Mouse (Mus musculus): ENCODE measurements around the gene Klf2. TPM values are rescaled to one million over a fixed set of nuclear protein-coding genes. Genes with fewer than 3 reads are reported as not detected.

Klf2 gene
- polyA plus RNA-seq, 1 experiment from 2014 or later: 22.1 TPM

GRCm38 (mm10) chr8:72281634-72282033 is 37.2 kb upstream of the Klf2 start:
- Histone ChIP-seq H3K4me1 (ENCODE audit: control insufficient read depth, insufficient read depth, low read length) (no peaks in the 10 kb centered on the region), H3K4me2 (ENCODE audit: low read depth, low read length) (no peak overlapping the region), H3K27me3 (replicated peaks; ENCODE audit: control insufficient read depth, insufficient read depth, low read length) (no peaks in the 10 kb centered on the region), H3K4me3 (ENCODE audit: low read depth, low read length) (no peak overlapping the region), H3K27ac (replicated peaks; ENCODE audit: low read depth, low read length) (no peak overlapping the region), H3K9ac (ENCODE audit: low read depth, low read length) (no peak overlapping the region), H3K36me3 (ENCODE audit: control insufficient read depth, insufficient read depth, low read length) (no peaks in the 10 kb centered on the region), H3K9me3 (ENCODE audit: control insufficient read depth, low read length) (no peaks in the 10 kb centered on the region)
- no peak for ATAC-seq (ENCODE audit: low read depth)
- peak; percentile 60 for DNase-seq (ENCODE audit: low spot score)
- WGBS: 25% methylated on average over 3 of the region's 3 CpGs

GRCm38 (mm10) chr8:72285285-72285684 is 33.5 kb upstream of the Klf2 start:
- Histone ChIP-seq H3K9ac (ENCODE audit: low read depth, low read length) (no peak overlapping the region), H3K27me3 (replicated peaks; ENCODE audit: control insufficient read depth, insufficient read depth, low read length) (no peaks in the 10 kb centered on the region), H3K36me3 (ENCODE audit: control insufficient read depth, insufficient read depth, low read length) (no peaks in the 10 kb centered on the region), H3K9me3 (ENCODE audit: control insufficient read depth, low read length) (no peaks in the 10 kb centered on the region), H3K4me3 (ENCODE audit: low read depth, low read length) (no peak overlapping the region), H3K4me2 (ENCODE audit: low read depth, low read length) (no peak overlapping the region), H3K27ac (replicated peaks; ENCODE audit: low read depth, low read length) (no peak overlapping the region), H3K4me1 (ENCODE audit: control insufficient read depth, insufficient read depth, low read length) (no peaks in the 10 kb centered on the region)
- 60% methylated on average over 4 of the region's 4 CpGs for WGBS
- ATAC-seq (ENCODE audit: low read depth): no peak
- no peak for DNase-seq (ENCODE audit: low spot score)

GRCm38 (mm10) chr8:72289051-72289450 is 29.8 kb upstream of the Klf2 start:
- DNase-seq (ENCODE audit: low spot score): peak; percentile 34
- Histone ChIP-seq H3K4me2 (ENCODE audit: low read depth, low read length) (no peak overlapping the region), H3K36me3 (ENCODE audit: control insufficient read depth, insufficient read depth, low read length) (no peaks in the 10 kb centered on the region), H3K27me3 (replicated peaks; ENCODE audit: control insufficient read depth, insufficient read depth, low read length) (no peaks in the 10 kb centered on the region), H3K4me1 (ENCODE audit: control insufficient read depth, insufficient read depth, low read length) (no peaks in the 10 kb centered on the region), H3K27ac (replicated peaks; ENCODE audit: low read depth, low read length) (no peak overlapping the region), H3K4me3 (ENCODE audit: low read depth, low read length) (no peak overlapping the region), H3K9me3 (ENCODE audit: control insufficient read depth, low read length) (no peaks in the 10 kb centered on the region), H3K9ac (ENCODE audit: low read depth, low read length) (no peak overlapping the region)
- ATAC-seq (ENCODE audit: low read depth): 0 out of 2 replicates have a peak, but pooled peaks have one; percentile 30

- Histone ChIP-seq H3K9ac (ENCODE audit: low read depth, low read length) (no peak overlapping the region), H3K4me1 (ENCODE audit: control insufficient read depth, insufficient read depth, low read length) (peaks cover 6% of the 10 kb centered on the region; the same call in 1 of the 2 replicates), H3K36me3 (ENCODE audit: control insufficient read depth, insufficient read depth, low read length) (no peaks in the 10 kb centered on the region), H3K4me3 (ENCODE audit: low read depth, low read length) (no peak overlapping the region), H3K4me2 (ENCODE audit: low read depth, low read length) (no peak overlapping the region), H3K9me3 (ENCODE audit: control insufficient read depth, low read length) (no peaks in the 10 kb centered on the region), H3K27ac (replicated peaks; ENCODE audit: low read depth, low read length) (no peak overlapping the region), H3K27me3 (replicated peaks; ENCODE audit: control insufficient read depth, insufficient read depth, low read length) (no peaks in the 10 kb centered on the region)
- DNase-seq (ENCODE audit: low spot score): peak; percentile 20
- WGBS: 63% methylated on average over 2 of the region's 2 CpGs
- ATAC-seq (ENCODE audit: low read depth): no peak
Measured at GRCm38 (mm10) chr8:72291104-72291503, 27.7 kb upstream of the Klf2 start.

- no peak overlapping the region for H3K27ac ChIP-seq (replicated peaks; ENCODE audit: low read depth, low read length)
- H3K4me1 ChIP-seq (ENCODE audit: control insufficient read depth, insufficient read depth, low read length): peaks cover 7% of the 10 kb centered on the region; the same call in 1 of the 2 replicates
- no peak overlapping the region for H3K9ac ChIP-seq (ENCODE audit: low read depth, low read length)
- ATAC-seq (ENCODE audit: low read depth): no peak
- no peak overlapping the region for H3K4me3 ChIP-seq (ENCODE audit: low read depth, low read length)
- no peak for DNase-seq (ENCODE audit: low spot score)
- no peaks in the 10 kb centered on the region for H3K9me3 ChIP-seq (ENCODE audit: control insufficient read depth, low read length)
- H3K36me3 ChIP-seq (ENCODE audit: control insufficient read depth, insufficient read depth, low read length): no peaks in the 10 kb centered on the region
- no peak overlapping the region for H3K4me2 ChIP-seq (ENCODE audit: low read depth, low read length)
- no peaks in the 10 kb centered on the region for H3K27me3 ChIP-seq (replicated peaks; ENCODE audit: control insufficient read depth, insufficient read depth, low read length)
Measured at GRCm38 (mm10) chr8:72293309-72293708, 25.5 kb upstream of the Klf2 start.

- Histone ChIP-seq H3K4me3 (ENCODE audit: low read depth, low read length) (no peak overlapping the region), H3K9ac (ENCODE audit: low read depth, low read length) (no peak overlapping the region; the same call in none of the 2 replicates), H3K27me3 (replicated peaks; ENCODE audit: control insufficient read depth, insufficient read depth, low read length) (no peaks in the 10 kb centered on the region), H3K4me2 (ENCODE audit: low read depth, low read length) (no peak overlapping the region), H3K27ac (replicated peaks; ENCODE audit: low read depth, low read length) (peak overlapping the region; percentile 75), H3K36me3 (ENCODE audit: control insufficient read depth, insufficient read depth, low read length) (no peaks in the 10 kb centered on the region), H3K4me1 (ENCODE audit: control insufficient read depth, insufficient read depth, low read length) (peaks cover 7% of the 10 kb centered on the region; the same call in 1 of the 2 replicates), H3K9me3 (ENCODE audit: control insufficient read depth, low read length) (no peaks in the 10 kb centered on the region)
- DNase-seq (ENCODE audit: low spot score) (no peak), ATAC-seq (ENCODE audit: low read depth) (peak; percentile 1; the same call in 1 of the 2 replicates)
- 51% methylated on average over 3 of the region's 3 CpGs for WGBS
Measured at GRCm38 (mm10) chr8:72295125-72295524, 23.7 kb upstream of the Klf2 start.

- Histone ChIP-seq H3K4me1 (ENCODE audit: control insufficient read depth, insufficient read depth, low read length) (peaks cover 7% of the 10 kb centered on the region; the same call in 1 of the 2 replicates), H3K4me2 (ENCODE audit: low read depth, low read length) (0 out of 2 replicates have a peak overlapping the region, but pooled peaks have one; percentile 10), H3K9ac (ENCODE audit: low read depth, low read length) (no peak overlapping the region; the same call in 1 of the 2 replicates), H3K27ac (replicated peaks; ENCODE audit: low read depth, low read length) (peak overlapping the region; percentile 75), H3K4me3 (ENCODE audit: low read depth, low read length) (no peak overlapping the region), H3K9me3 (ENCODE audit: control insufficient read depth, low read length) (no peaks in the 10 kb centered on the region), H3K36me3 (ENCODE audit: control insufficient read depth, insufficient read depth, low read length) (no peaks in the 10 kb centered on the region), H3K27me3 (replicated peaks; ENCODE audit: control insufficient read depth, insufficient read depth, low read length) (no peaks in the 10 kb centered on the region)
- ATAC-seq (ENCODE audit: low read depth) (peak; percentile 95), DNase-seq (ENCODE audit: low spot score) (peak; percentile 93)
- 20% methylated on average over 8 of the region's 8 CpGs for WGBS
Measured at GRCm38 (mm10) chr8:72295679-72296078, 23.2 kb upstream of the Klf2 start.

GRCm38 (mm10) chr8:72296561-72296960 is 22.3 kb upstream of the Klf2 start:
- H3K36me3 ChIP-seq (ENCODE audit: control insufficient read depth, insufficient read depth, low read length): no peaks in the 10 kb centered on the region
- H3K4me2 ChIP-seq (ENCODE audit: low read depth, low read length): no peak overlapping the region
- no peak overlapping the region for H3K27ac ChIP-seq (replicated peaks; ENCODE audit: low read depth, low read length)
- no peaks in the 10 kb centered on the region for H3K9me3 ChIP-seq (ENCODE audit: control insufficient read depth, low read length)
- H3K4me3 ChIP-seq (ENCODE audit: low read depth, low read length): no peak overlapping the region
- peaks cover 7% of the 10 kb centered on the region; the same call in 1 of the 2 replicates for H3K4me1 ChIP-seq (ENCODE audit: control insufficient read depth, insufficient read depth, low read length)
- no peak for DNase-seq (ENCODE audit: low spot score)
- ATAC-seq (ENCODE audit: low read depth): no peak
- WGBS: 92% methylated on average over 8 of the region's 8 CpGs
- no peak overlapping the region for H3K9ac ChIP-seq (ENCODE audit: low read depth, low read length)
- H3K27me3 ChIP-seq (replicated peaks; ENCODE audit: control insufficient read depth, insufficient read depth, low read length): no peaks in the 10 kb centered on the region

- Histone ChIP-seq H3K4me2 (ENCODE audit: low read depth, low read length) (no peak overlapping the region), H3K4me1 (ENCODE audit: control insufficient read depth, insufficient read depth, low read length) (peaks cover 14% of the 10 kb centered on the region), H3K9me3 (ENCODE audit: control insufficient read depth, low read length) (no peaks in the 10 kb centered on the region), H3K27me3 (replicated peaks; ENCODE audit: control insufficient read depth, insufficient read depth, low read length) (no peaks in the 10 kb centered on the region), H3K27ac (replicated peaks; ENCODE audit: low read depth, low read length) (no peak overlapping the region), H3K9ac (ENCODE audit: low read depth, low read length) (no peak overlapping the region), H3K4me3 (ENCODE audit: low read depth, low read length) (no peak overlapping the region), H3K36me3 (ENCODE audit: control insufficient read depth, insufficient read depth, low read length) (no peaks in the 10 kb centered on the region)
- no peak for DNase-seq (ENCODE audit: low spot score)
- no peak for ATAC-seq (ENCODE audit: low read depth)
- WGBS: 88% methylated on average over 1 of the region's 1 CpGs
Measured at GRCm38 (mm10) chr8:72298928-72299327, 19.9 kb upstream of the Klf2 start.

Data from embryonic facial prominence, embryonic 14.5 days (tissue).